Mouse (Mus musculus) stomach, postnatal 0 days (tissue): ENCODE data around the gene Smco2.

Experiments used
- CTCF ChIP-seq: IDR thresholded peaks from 2 replicates; pipeline ENCODE4 v1.5.1; 2016; ENCODE audit warnings: antibody characterized with exemption, low read depth, mild to moderate bottlenecking, moderate library complexity
- EP300 ChIP-seq: optimal IDR thresholded peaks from 2 replicates; pipeline ENCODE3; 2016; ENCODE audit warnings: antibody characterized with exemption

DNA sequence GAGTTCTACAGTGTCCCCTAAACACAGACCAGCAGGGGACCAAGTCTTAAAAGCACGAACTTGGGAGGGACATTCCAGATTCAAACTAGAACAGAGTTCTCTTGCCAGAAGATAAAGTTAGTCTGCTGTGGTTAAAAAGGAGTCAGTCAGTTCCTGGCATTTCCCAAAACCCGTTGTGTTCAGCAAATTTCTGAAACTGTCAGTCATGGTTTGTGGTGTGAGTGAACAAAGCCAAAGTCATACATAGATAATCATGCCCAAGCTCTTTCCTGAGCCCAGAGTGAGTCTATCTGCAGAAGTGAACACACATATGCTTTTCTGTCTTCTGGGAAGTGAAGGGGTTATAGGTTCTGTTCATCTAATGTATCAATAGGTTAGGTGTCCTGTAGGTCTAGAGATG lies 58.9 kb downstream of the Smco2 start:
- TF ChIP-seq CTCF (no peak), EP300 (no peak)
